Mouse (Mus musculus): Measurements from ENCODE around the gene Atp13a3.

- no peak for TF ChIP-seq CTCF (IDR thresholded peaks at IDR 0.05; ENCODE audit: extremely low read depth, insufficient read depth, low read length)
- no peak for TF ChIP-seq POLR2A (IDR thresholded peaks at IDR 0.05; ENCODE audit: extremely low read depth, insufficient read depth, low read length)
Measured at GRCm38 (mm10) chr16:30395136-30395535, 10.6 kb downstream of the Atp13a3 start.
